Mouse (Mus musculus) spleen, postnatal 36 days (tissue): ENCODE results near the gene Strada.
A peak's percentile ranks its signal among the peaks of the same experiment; 100 is the strongest.
"Not testable (repeated sequence)": the region's sequence is repeated elsewhere in the genome, so short reads cannot be mapped to it uniquely, and the experiment has no call there.

Source experiments
- DNase-seq, 2 experiments: peaks; one replicate each; pipeline ENCODE4 v3.0.0; 2022; ENCODE audit warnings: low spot score in 2 of 2, mixed read lengths in 1 of 2

The Strada gene

GRCm38 (mm10) chr11:106202123-106202465 is at the start of gene Strada:
TSS of gene Strada (minus strand) at chr11:106202168.
- peak; percentile 46 for DNase-seq

GRCm38 (mm10) chr11:106249326-106249725 is 47.4 kb upstream of the Strada start:
- DNase-seq: no peak

- DNase-seq: no peak
Observed at GRCm38 (mm10) chr11:106246834-106247233, 44.9 kb upstream of the Strada start.

GRCm38 (mm10) chr11:106233978-106234377 is 32.0 kb upstream of the Strada start:
- DNase-seq: not testable (repeated sequence)

- no peak for DNase-seq
Observed at GRCm38 (mm10) chr11:106220603-106221002, 18.6 kb upstream of the Strada start.

GRCm38 (mm10) chr11:106216730-106217490 is 14.9 kb upstream of the Strada start, which contains the start of gene Ddx42:
TSS of gene Ddx42 (plus strand) at chr11:106216926.
- DNase-seq: peak; percentile 89 to 91

- peak; percentile 96 to 97 for DNase-seq
Observed at GRCm38 (mm10) chr11:106215927-106216729, 14.2 kb upstream of the Strada start, which contains the start of gene Ccdc47. TSS of gene Ccdc47 (minus strand) at chr11:106216344.

- no peak for DNase-seq
Observed at GRCm38 (mm10) chr11:106215450-106215859, 13.5 kb upstream of the Strada start.

- DNase-seq: no peak
Observed at GRCm38 (mm10) chr11:106214856-106215255, 12.9 kb upstream of the Strada start.

- no peak for DNase-seq
Observed at GRCm38 (mm10) chr11:106212771-106213170, 10.8 kb upstream of the Strada start.

- DNase-seq: no peak
Observed at GRCm38 (mm10) chr11:106201337-106202122, 438 bp downstream of the Strada start.

GRCm38 (mm10) chr11:106200756-106201155 is 1.2 kb downstream of the Strada start:
- no peak for DNase-seq

- not testable (repeated sequence) for DNase-seq
Observed at GRCm38 (mm10) chr11:106199997-106200396, 2.0 kb downstream of the Strada start.

GRCm38 (mm10) chr11:106198277-106198676 is 3.7 kb downstream of the Strada start:
- DNase-seq: no peak

GRCm38 (mm10) chr11:106195341-106195740 is 6.6 kb downstream of the Strada start:
- DNase-seq: no peak

- DNase-seq: no peak
Observed at GRCm38 (mm10) chr11:106194891-106195290, 7.1 kb downstream of the Strada start.

- no peak for DNase-seq
Observed at GRCm38 (mm10) chr11:106194155-106194541, 7.8 kb downstream of the Strada start.

GRCm38 (mm10) chr11:106193371-106194154 is 8.4 kb downstream of the Strada start:
- peak; percentile 97 for DNase-seq

GRCm38 (mm10) chr11:106192657-106193370 is 9.2 kb downstream of the Strada start:
- peak in 1 of 2 experiments; percentile 43 for DNase-seq

GRCm38 (mm10) chr11:106192241-106192640 is 9.7 kb downstream of the Strada start:
- no peak for DNase-seq
